Mouse (Mus musculus) limb, embryonic 15.5 days (tissue): ENCODE results near the gene Creb3l4. TPM values are rescaled to one million over a fixed set of nuclear protein-coding genes. Genes with fewer than 3 reads are reported as not detected.
A peak's percentile ranks its signal among the peaks of the same experiment; 100 is the strongest.
"Not testable (repeated sequence)": the region's sequence is repeated elsewhere in the genome, so short reads cannot be mapped to it uniquely, and the experiment has no call there.

ENCODE experiments used
- ATAC-seq: fragments of 200-750 bp; cut with Nextera tagmentation; 2 replicates; pipeline ENCODE4 v1.8.0; 2017; ENCODE audit warnings: low read depth, moderate TSS enrichment; ENCODE audit not compliant: insufficient number of reproducible peaks, low FRiP score, low TSS enrichment
- H3K27ac ChIP-seq: fragments of 300-500 bp; sonication (generic); 2 replicates; pipeline ENCODE4 v1.5.1; 2015; ENCODE audit warnings: moderate library complexity, mild to moderate bottlenecking, inconsistent platforms
- H3K27me3 ChIP-seq: fragments of 300-500 bp; sonication (generic); 2 replicates; pipeline ENCODE4 v1.6.1; 2015; ENCODE audit warnings: inconsistent platforms
- H3K36me3 ChIP-seq: fragments of 300-500 bp; sonication (generic); 2 replicates; pipeline ENCODE4 v1.6.1; 2015; ENCODE audit warnings: inconsistent platforms
- H3K4me1 ChIP-seq: fragments of 300-500 bp; sonication (generic); 2 replicates; pipeline ENCODE4 v1.6.1; 2015; ENCODE audit warnings: inconsistent platforms
- H3K4me2 ChIP-seq: fragments of 300-500 bp; sonication (generic); 2 replicates; pipeline ENCODE4 v1.6.1; 2015; ENCODE audit warnings: mild to moderate bottlenecking, inconsistent platforms
- H3K4me3 ChIP-seq: fragments of 300-500 bp; sonication (generic); 2 replicates; pipeline ENCODE4 v1.5.1; 2015; ENCODE audit warnings: mild to moderate bottlenecking, inconsistent platforms
- H3K9ac ChIP-seq: fragments of 300-500 bp; sonication (generic); 2 replicates; pipeline ENCODE4 v1.6.1; 2015; ENCODE audit warnings: inconsistent platforms
- H3K9me3 ChIP-seq: fragments of 300-500 bp; sonication (generic); 2 replicates; pipeline ENCODE4 v1.6.1; 2016; ENCODE audit warnings: inconsistent platforms
- WGBS: fragments of 180-500 bp; shearing (Covaris S2); methylation state at CpG from one replicate; pipeline ENCODE4 v1.1.7; 2015; 5-methylcytosine and 5-hydroxymethylcytosine counted together
- polyA plus RNA-seq: library from polyadenylated mRNA; unstranded; fragments of >200 nt; fragmentation: Nextera tagmentation; extraction: Ambion mirVana; gene quantifications from 2 replicates; pipeline ENCODE4 v1.2.1, GENCODE M21; 2015

Gene Creb3l4
- polyA plus RNA-seq: 5.8 and 6.5 TPM in 2 replicates

GRCm38 (mm10) chr3:90242984-90243775 lies at the start of gene Creb3l4:
TSS of gene Creb3l4 (minus strand) at chr3:90243512.
- peak within 1 kb of the TSS; percentile 37 for H3K4me3 ChIP-seq
- H3K27me3 ChIP-seq: no peaks in the 10 kb centered on the region
- peak; percentile 50; the same call in 1 of the 2 replicates for ATAC-seq
- no peaks in the 10 kb centered on the region for H3K9me3 ChIP-seq
- WGBS: 4% methylated on average over 19 of the region's 19 CpGs
- H3K27ac ChIP-seq: peak within 1 kb of the TSS; percentile 74
- H3K36me3 ChIP-seq: no peaks in the 10 kb centered on the region
- H3K9ac ChIP-seq: no peak within 1 kb of the TSS
- peaks cover 21% of the 10 kb centered on the region for H3K4me1 ChIP-seq
- peak within 1 kb of the TSS; percentile 60 for H3K4me2 ChIP-seq

GRCm38 (mm10) chr3:90292345-90293275 lies 49.3 kb upstream of the Creb3l4 start, which contains the start of gene Gatad2b:
TSS of gene Gatad2b (plus strand) at chr3:90293178.
- no peaks in the 10 kb centered on the region for H3K27me3 ChIP-seq
- H3K4me1 ChIP-seq: peaks cover 17% of the 10 kb centered on the region; the same call in 1 of the 2 replicates
- peak within 1 kb of the TSS; percentile 76 for H3K4me3 ChIP-seq
- H3K4me2 ChIP-seq: peak within 1 kb of the TSS; percentile 68
- H3K9me3 ChIP-seq: no peaks in the 10 kb centered on the region
- under 1% methylated on average over 47 of the region's 47 CpGs for WGBS
- peak; percentile 99 for ATAC-seq
- H3K36me3 ChIP-seq: no peaks in the 10 kb centered on the region; the same call in 1 of the 2 replicates
- peak within 1 kb of the TSS; percentile 97 for H3K27ac ChIP-seq
- H3K9ac ChIP-seq: peak within 1 kb of the TSS; percentile 85

- Histone ChIP-seq H3K27me3 (no peaks in the 10 kb centered on the region), H3K4me3 (peak overlapping the region; percentile 76), H3K27ac (peak overlapping the region; percentile 94), H3K4me2 (peak overlapping the region; percentile 54), H3K9ac (no peak overlapping the region), H3K36me3 (no peaks in the 10 kb centered on the region; the same call in 1 of the 2 replicates), H3K4me1 (peaks cover 17% of the 10 kb centered on the region; the same call in 1 of the 2 replicates), H3K9me3 (no peaks in the 10 kb centered on the region)
- 33% methylated on average over 2 of the region's 2 CpGs for WGBS
- ATAC-seq: no peak
Measured at GRCm38 (mm10) chr3:90291982-90292344, 48.7 kb upstream of the Creb3l4 start.

GRCm38 (mm10) chr3:90290602-90291001 lies 47.3 kb upstream of the Creb3l4 start:
- Histone ChIP-seq H3K9ac (no peak overlapping the region), H3K4me3 (no peak overlapping the region), H3K27me3 (no peaks in the 10 kb centered on the region), H3K4me1 (peaks cover 16% of the 10 kb centered on the region; the same call in 1 of the 2 replicates), H3K36me3 (no peaks in the 10 kb centered on the region; the same call in 1 of the 2 replicates), H3K27ac (no peak overlapping the region), H3K4me2 (no peak overlapping the region), H3K9me3 (no peaks in the 10 kb centered on the region)
- no peak for ATAC-seq
- WGBS: 94% methylated on average over 1 of the region's 1 CpGs

GRCm38 (mm10) chr3:90289403-90289802 lies 46.1 kb upstream of the Creb3l4 start:
- H3K4me3 ChIP-seq, ATAC-seq, H3K9ac ChIP-seq, H3K27ac ChIP-seq, H3K9me3 ChIP-seq, H3K27me3 ChIP-seq, H3K4me1 ChIP-seq, H3K4me2 ChIP-seq, H3K36me3 ChIP-seq: not testable (repeated sequence)
- WGBS: 62% methylated on average over 3 of the region's 3 CpGs

- WGBS: 92% methylated on average over 2 of the region's 2 CpGs
- ATAC-seq: no peak
Measured at GRCm38 (mm10) chr3:90284150-90284549, 40.8 kb upstream of the Creb3l4 start.

GRCm38 (mm10) chr3:90280708-90281107 lies 37.4 kb upstream of the Creb3l4 start:
- Histone ChIP-seq H3K27me3 (no peaks in the 10 kb centered on the region), H3K9ac (no peak overlapping the region), H3K27ac (no peak overlapping the region), H3K4me2 (no peak overlapping the region), H3K4me3 (no peak overlapping the region), H3K36me3 (peaks cover 48% of the 10 kb centered on the region), H3K4me1 (no peaks in the 10 kb centered on the region), H3K9me3 (no peaks in the 10 kb centered on the region)
- WGBS: 91% methylated on average over 9 of the region's 9 CpGs
- ATAC-seq: no peak

More at GRCm38 (mm10) chr3:90284150-90284549, 40.8 kb upstream of the Creb3l4 start:
- Histone ChIP-seq H3K27me3 (no peaks in the 10 kb centered on the region), H3K4me3 (no peak overlapping the region), H3K36me3 (peaks cover 18% of the 10 kb centered on the region), H3K4me2 (no peak overlapping the region), H3K9ac (no peak overlapping the region), H3K27ac (no peak overlapping the region), H3K4me1 (no peaks in the 10 kb centered on the region), H3K9me3 (no peaks in the 10 kb centered on the region)

GRCm38 (mm10) chr3:90279743-90280142 lies 36.4 kb upstream of the Creb3l4 start:
- ATAC-seq: no peak
- H3K36me3 ChIP-seq: peaks cover 53% of the 10 kb centered on the region
- WGBS: 89% methylated on average over 7 of the region's 7 CpGs

GRCm38 (mm10) chr3:90279216-90279615 lies 35.9 kb upstream of the Creb3l4 start:
- H3K9ac ChIP-seq: no peak overlapping the region
- H3K9me3 ChIP-seq: no peaks in the 10 kb centered on the region
- H3K27me3 ChIP-seq: no peaks in the 10 kb centered on the region
- peaks cover 55% of the 10 kb centered on the region for H3K36me3 ChIP-seq
- H3K4me1 ChIP-seq: no peaks in the 10 kb centered on the region
- 91% methylated on average over 9 of the region's 9 CpGs for WGBS
- no peak overlapping the region for H3K4me3 ChIP-seq
- H3K4me2 ChIP-seq: no peak overlapping the region
- no peak overlapping the region for H3K27ac ChIP-seq
- no peak for ATAC-seq

More at GRCm38 (mm10) chr3:90279743-90280142, 36.4 kb upstream of the Creb3l4 start:
- H3K9ac ChIP-seq: no peak overlapping the region
- no peaks in the 10 kb centered on the region for H3K27me3 ChIP-seq
- H3K27ac ChIP-seq: no peak overlapping the region
- H3K4me2 ChIP-seq: no peak overlapping the region
- H3K4me3 ChIP-seq: no peak overlapping the region
- no peaks in the 10 kb centered on the region for H3K4me1 ChIP-seq
- H3K9me3 ChIP-seq: no peaks in the 10 kb centered on the region

GRCm38 (mm10) chr3:90278211-90278610 lies 34.9 kb upstream of the Creb3l4 start:
- no peaks in the 10 kb centered on the region for H3K9me3 ChIP-seq
- no peak for ATAC-seq
- no peaks in the 10 kb centered on the region for H3K4me1 ChIP-seq
- H3K4me3 ChIP-seq: no peak overlapping the region
- 92% methylated on average over 10 of the region's 10 CpGs for WGBS
- no peaks in the 10 kb centered on the region for H3K27me3 ChIP-seq
- no peak overlapping the region for H3K4me2 ChIP-seq
- H3K9ac ChIP-seq: no peak overlapping the region
- peaks cover 64% of the 10 kb centered on the region for H3K36me3 ChIP-seq
- H3K27ac ChIP-seq: no peak overlapping the region

GRCm38 (mm10) chr3:90277793-90278192 lies 34.5 kb upstream of the Creb3l4 start:
- ATAC-seq: no peak
- Histone ChIP-seq H3K4me3 (no peak overlapping the region), H3K27me3 (no peaks in the 10 kb centered on the region), H3K9ac (no peak overlapping the region), H3K27ac (no peak overlapping the region), H3K36me3 (peaks cover 68% of the 10 kb centered on the region), H3K4me2 (no peak overlapping the region), H3K9me3 (no peaks in the 10 kb centered on the region), H3K4me1 (no peaks in the 10 kb centered on the region)
- WGBS: 89% methylated on average over 9 of the region's 9 CpGs
